Mouse (Mus musculus): Measurements from ENCODE around the gene Tekt2.

- TF ChIP-seq CTCF (IDR thresholded peaks at IDR 0.05; ENCODE audit: control insufficient read depth, insufficient read depth, low read length) (no peak), POLR2A (IDR thresholded peaks at IDR 0.05; ENCODE audit: borderline replicate concordance, control insufficient read depth, low read depth, low read length) (no peak)
Observed at GRCm38 (mm10) chr4:126330295-126330694, 4.8 kb upstream of the Tekt2 start.

Data from bone marrow, adult 2 months (tissue).